Mouse (Mus musculus): Measurements from ENCODE around the gene Ttll3. TPM values are rescaled to one million over a fixed set of nuclear protein-coding genes. Genes with fewer than 3 reads are reported as not detected.

The Ttll3 gene
- total RNA-seq, 1 experiment from 2014 or later = 29.3 TPM

GRCm38 (mm10) chr6:113442087-113442441 lies 53.0 kb downstream of the Ttll3 start:
- no peak for ATAC-seq (ENCODE audit: extremely low read depth, insufficient number of reproducible peaks, low FRiP score, poor library complexity, severe bottlenecking)

GRCm38 (mm10) chr6:113442442-113443090 lies 53.5 kb downstream of the Ttll3 start, which contains the start of gene Jagn1:
Gene Jagn1 (plus strand): TSS chr6:113442569.
- ATAC-seq (ENCODE audit: extremely low read depth, insufficient number of reproducible peaks, low FRiP score, poor library complexity, severe bottlenecking) = peak; percentile 76

DNA sequence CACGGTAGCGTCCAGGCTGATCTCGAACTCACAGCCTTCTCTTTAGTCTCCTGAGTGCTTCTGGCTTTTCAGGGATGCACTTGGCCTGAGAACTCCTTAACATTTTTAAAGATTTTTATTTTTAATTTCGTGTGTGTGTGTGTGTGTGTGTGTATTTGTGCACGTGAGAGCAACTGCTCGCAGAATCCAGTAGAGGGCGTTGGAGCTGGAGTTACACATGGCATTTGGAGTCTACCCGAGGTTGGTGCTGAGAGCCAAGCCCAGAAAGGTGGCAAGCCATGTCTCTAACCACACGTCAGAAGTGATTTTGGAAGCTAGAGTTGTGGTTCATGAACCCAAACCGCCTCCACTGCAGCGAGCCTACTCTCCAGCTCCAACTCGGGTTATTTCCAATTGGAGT lies 54.0 kb downstream of the Ttll3 start:
- ATAC-seq (ENCODE audit: extremely low read depth, insufficient number of reproducible peaks, low FRiP score, poor library complexity, severe bottlenecking) = no peak

DNA sequence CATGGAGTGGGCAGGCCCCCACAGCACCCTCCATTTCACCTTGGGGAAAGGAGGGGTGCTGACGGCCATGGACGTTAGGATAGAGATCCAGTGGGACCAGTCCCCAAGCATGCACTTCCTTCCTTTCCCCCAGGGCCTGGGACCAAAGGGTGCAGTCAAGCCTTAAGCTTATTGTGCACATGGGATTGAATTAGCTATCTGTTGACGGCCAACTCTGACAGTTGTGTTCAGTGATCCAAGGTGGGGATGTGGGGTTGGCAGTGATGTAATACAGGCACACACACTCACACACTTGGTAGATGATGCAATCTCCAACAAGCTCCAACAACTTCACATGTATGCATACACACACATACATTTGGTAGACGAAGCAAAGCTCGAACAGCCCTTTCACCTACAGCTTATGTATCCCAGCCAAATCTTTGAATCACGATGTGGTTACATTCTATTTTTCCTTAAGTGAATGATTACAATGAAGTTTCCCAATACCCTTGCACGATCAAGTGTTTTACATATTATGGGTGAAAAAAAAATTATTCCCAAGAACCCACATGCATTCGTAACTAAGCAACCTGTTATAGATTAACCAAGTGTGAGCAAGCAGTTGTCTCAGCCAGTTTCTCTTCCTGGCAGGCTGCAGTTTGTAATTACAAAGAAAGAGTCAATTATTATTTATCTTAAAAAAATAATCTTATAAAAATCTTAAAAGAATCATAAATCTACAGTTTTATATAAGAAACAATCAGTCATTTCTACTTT lies 55.3 kb downstream of the Ttll3 start:
- ATAC-seq (ENCODE audit: extremely low read depth, insufficient number of reproducible peaks, low FRiP score, poor library complexity, severe bottlenecking) = no peak

- ATAC-seq (ENCODE audit: extremely low read depth, insufficient number of reproducible peaks, low FRiP score, poor library complexity, severe bottlenecking) = no peak
These were observed 58.6 kb downstream of the Ttll3 start for GRCm38 (mm10) chr6:113447639-113448038.

DNA sequence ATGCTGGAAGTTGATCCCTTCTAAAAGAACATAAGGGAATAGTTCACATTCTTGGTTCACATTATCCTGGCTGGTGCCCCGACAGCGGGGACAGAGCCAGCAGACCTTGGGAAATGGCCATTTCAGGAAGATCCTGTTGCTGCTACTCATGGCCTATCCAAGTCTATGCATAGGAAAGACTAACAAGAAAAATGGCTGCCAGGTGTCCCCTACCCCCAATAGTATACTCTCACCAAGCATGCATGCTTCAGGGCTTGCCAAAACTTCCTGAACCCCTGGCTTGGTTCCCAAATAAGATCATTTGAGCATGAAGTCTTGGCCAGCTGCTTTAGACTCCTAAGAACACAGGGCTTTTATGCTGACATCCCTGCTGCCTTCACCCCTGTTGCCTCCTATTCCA lies 62.8 kb downstream of the Ttll3 start:
- ATAC-seq (ENCODE audit: extremely low read depth, insufficient number of reproducible peaks, low FRiP score, poor library complexity, severe bottlenecking) = no peak

GRCm38 (mm10) chr6:113455007-113455406 lies 65.9 kb downstream of the Ttll3 start:
- no peak for ATAC-seq (ENCODE audit: extremely low read depth, insufficient number of reproducible peaks, low FRiP score, poor library complexity, severe bottlenecking)

- ATAC-seq (ENCODE audit: extremely low read depth, insufficient number of reproducible peaks, low FRiP score, poor library complexity, severe bottlenecking) = no peak
These were observed 69.0 kb downstream of the Ttll3 start, which contains the start of gene Il17re for GRCm38 (mm10) chr6:113457952-113458534. Gene Il17re (plus strand): TSS chr6:113458484.

DNA sequence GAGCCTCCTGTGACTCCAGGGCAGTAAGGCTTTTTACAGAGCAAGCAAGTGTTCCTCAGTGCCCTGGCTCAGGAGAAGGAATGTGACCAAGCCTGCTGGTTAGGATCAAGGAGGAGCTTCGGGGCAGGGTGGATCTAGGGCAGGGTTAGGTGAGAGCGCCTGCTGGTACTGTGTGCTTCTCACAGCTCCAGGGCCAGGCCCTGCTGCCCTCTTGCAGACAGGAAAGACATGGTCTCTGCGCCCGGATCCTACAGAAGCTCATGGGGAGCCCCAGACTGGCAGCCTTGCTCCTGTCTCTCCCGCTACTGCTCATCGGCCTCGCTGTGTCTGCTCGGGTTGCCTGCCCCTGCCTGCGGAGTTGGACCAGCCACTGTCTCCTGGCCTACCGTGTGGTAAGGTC lies 69.6 kb downstream of the Ttll3 start:
- no peak for ATAC-seq (ENCODE audit: extremely low read depth, insufficient number of reproducible peaks, low FRiP score, poor library complexity, severe bottlenecking)

DNA sequence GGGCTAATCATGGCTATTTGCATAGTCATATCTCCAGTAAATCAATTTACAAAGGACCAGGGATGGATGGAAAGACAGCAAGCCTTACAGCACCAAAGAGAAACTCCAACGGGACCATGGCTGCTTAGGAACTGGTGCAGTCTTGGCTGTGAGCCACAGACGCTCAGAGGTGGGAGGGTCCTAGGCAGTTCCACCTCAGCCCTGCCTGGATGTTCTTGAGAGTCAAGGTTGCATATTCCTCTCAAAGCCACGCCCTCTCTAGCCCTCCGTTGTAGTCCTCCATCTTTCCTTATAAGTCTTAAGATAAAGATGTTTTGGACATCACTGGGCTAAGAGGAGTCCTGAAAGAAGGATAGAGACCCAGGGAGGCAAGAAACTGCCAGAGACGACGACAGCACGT lies 75.0 kb downstream of the Ttll3 start:
- no peak for ATAC-seq (ENCODE audit: extremely low read depth, insufficient number of reproducible peaks, low FRiP score, poor library complexity, severe bottlenecking)

Other genes starting within 250 kb of the Ttll3 start
- gene Lhfpl4, start 193.9 kb upstream of the Ttll3 start, total RNA-seq (2017) = 0.37 TPM in 1 of 2 replicates, not detected in the other
- gene Mtmr14, start 151.4 kb upstream of the Ttll3 start, total RNA-seq (2017) = 53.1 and 63.1 TPM in 2 replicates
- gene Cpne9, start 107.0 kb upstream of the Ttll3 start, total RNA-seq (2017) = 1.2 and 1.6 TPM in 2 replicates
- 62.6 and 63.0 TPM in 2 replicates for gene Brpf1, start 82.1 kb upstream of the Ttll3 start, total RNA-seq (2017)
- 6.0 and 9.5 TPM in 2 replicates for gene Ogg1, start 62.3 kb upstream of the Ttll3 start, total RNA-seq (2017)
- 24.4 and 25.4 TPM in 2 replicates for gene Camk1, start 45.3 kb upstream of the Ttll3 start, total RNA-seq (2017)
- 27.2 and 31.6 TPM in 2 replicates for gene Tada3, start 11.4 kb upstream of the Ttll3 start, total RNA-seq (2017)
- gene Arpc4, start 11.1 kb upstream of the Ttll3 start, total RNA-seq (2017) = 169 and 173 TPM in 2 replicates
- gene Rpusd3, start 30.1 kb downstream of the Ttll3 start, total RNA-seq (2017) = 5.1 and 7.6 TPM in 2 replicates
- not detected in 2 replicates for gene Cidec, start 46.5 kb downstream of the Ttll3 start, total RNA-seq (2017)
- 6.2 and 7.7 TPM in 2 replicates for gene Jagn1, start 53.3 kb downstream of the Ttll3 start, total RNA-seq (2017)
- gene Il17re, start 69.2 kb downstream of the Ttll3 start, total RNA-seq (2017) = 0.12 and 0.25 TPM in 2 replicates
- not detected in 2 replicates for gene Il17rc, start 82.2 kb downstream of the Ttll3 start, total RNA-seq (2017)
- 8.5 and 9.8 TPM in 2 replicates for gene Creld1, start 94.0 kb downstream of the Ttll3 start, total RNA-seq (2017)
- gene Prrt3, start 112.7 kb downstream of the Ttll3 start, total RNA-seq (2017) = 0.12 TPM in 1 of 2 replicates, not detected in the other
- 27.6 and 38.4 TPM in 2 replicates for gene Emc3, start 142.4 kb downstream of the Ttll3 start, total RNA-seq (2017)
- 0.86 and 1.4 TPM in 2 replicates for gene Fancd2, start 142.4 kb downstream of the Ttll3 start, total RNA-seq (2017)
- not detected in 2 replicates for gene Fancd2os, start 211.5 kb downstream of the Ttll3 start, total RNA-seq (2017)
- 94.3 and 105 TPM in 2 replicates for gene Brk1, start 215.5 kb downstream of the Ttll3 start, total RNA-seq (2017)
- gene Vhl, start 234.7 kb downstream of the Ttll3 start, total RNA-seq (2017) = 14.9 and 17.6 TPM in 2 replicates
- 151 and 160 TPM in 2 replicates for gene Irak2, start 249.2 kb downstream of the Ttll3 start, total RNA-seq (2017)